Mouse (Mus musculus) kidney, adult 2 months (tissue): ENCODE measurements around the gene Slc22a14. TPM values are rescaled to one million over a fixed set of nuclear protein-coding genes. Genes with fewer than 3 reads are reported as not detected.

Experiments used
- DNase-seq: peaks from one replicate; pipeline ENCODE4 v3.0.0; 2021
- H3K27ac ChIP-seq: fragments of 200-500 bp; 2 replicates; pipeline ENCODE4 v1.5.1; 2012; ENCODE audit warnings: low read depth, low read length, control low read depth, inconsistent platforms; ENCODE audit not compliant: insufficient read depth
- H3K27me3 ChIP-seq: fragments of 200-500 bp; replicated peaks from 2 replicates; pipeline ENCODE4 v1.6.1; 2012; ENCODE audit warnings: mild to moderate bottlenecking, moderate library complexity, low read length, inconsistent platforms; ENCODE audit not compliant: control insufficient read depth, insufficient read depth
- H3K36me3 ChIP-seq: fragments of 200-500 bp; 2 replicates; pipeline ENCODE4 v1.6.1; 2012; ENCODE audit warnings: mild to moderate bottlenecking, moderate library complexity, low read length, inconsistent platforms; ENCODE audit not compliant: control insufficient read depth, insufficient read depth
- H3K4me1 ChIP-seq: fragments of 200-500 bp; 2 replicates; pipeline ENCODE4 v1.6.1; 2011; ENCODE audit warnings: low read length; ENCODE audit not compliant: control insufficient read depth, insufficient read depth
- H3K4me3 ChIP-seq: fragments of 200-500 bp; 2 replicates; pipeline ENCODE4 v1.5.1; 2011; ENCODE audit warnings: mild to moderate bottlenecking, low read depth, low read length, control low read depth; ENCODE audit not compliant: insufficient read depth
- CTCF ChIP-seq: fragments of 200-500 bp; conservative IDR thresholded peaks from 2 replicates; pipeline ENCODE4 v1.5.1; 2011; ENCODE audit warnings: low read depth, mild to moderate bottlenecking, control low read depth, low read length, moderate library complexity, mixed read lengths; ENCODE audit not compliant: insufficient read depth, insufficient read length
- POLR2A ChIP-seq: fragments of 200-500 bp; IDR thresholded peaks from one replicate; pipeline ENCODE4 v1.6.1; 2011; ENCODE audit warnings: low read depth, low read length, control low read depth
- WGBS: fragments of 180-500 bp; shearing (Covaris S2); methylation state at CpG from one replicate; pipeline ENCODE4 v1.1.7; 2018; 5-methylcytosine and 5-hydroxymethylcytosine counted together
- polyA plus RNA-seq: library from polyadenylated mRNA; depleted of rRNA; stranded (reverse); fragments of >200 nt; gene quantifications from 2 replicates; pipeline ENCODE4 v1.2.3, GENCODE M21; 2012

Slc22a14 gene
- polyA plus RNA-seq, 1 experiment = 1.7 TPM

GRCm38 (mm10) chr9:119330186-119330963, 35.0 kb downstream of the Slc22a14 start:
- no peak for DNase-seq
- no peak for TF ChIP-seq POLR2A
- TF ChIP-seq CTCF = no peak
- 83% methylated on average over 15 of the region's 15 CpGs for WGBS

GRCm38 (mm10) chr9:119328488-119328887, 36.9 kb downstream of the Slc22a14 start:
- H3K27ac ChIP-seq = no peak overlapping the region
- 69% methylated on average over 3 of the region's 3 CpGs for WGBS

More at GRCm38 (mm10) chr9:119330186-119330963, 35.0 kb downstream of the Slc22a14 start:
- peaks cover 6% of the 10 kb centered on the region; the same call in 1 of the 2 replicates for H3K4me1 ChIP-seq
- H3K27ac ChIP-seq = no peak overlapping the region
- no peaks in the 10 kb centered on the region for H3K27me3 ChIP-seq
- H3K4me3 ChIP-seq = no peak overlapping the region
- H3K36me3 ChIP-seq = no peaks in the 10 kb centered on the region

GRCm38 (mm10) chr9:119324130-119324529, 41.2 kb downstream of the Slc22a14 start:
- H3K27me3 ChIP-seq = no peaks in the 10 kb centered on the region
- H3K27ac ChIP-seq = no peak overlapping the region
- H3K4me3 ChIP-seq = no peak overlapping the region
- no peak for DNase-seq
- WGBS = 57% methylated on average over 1 of the region's 1 CpGs
- TF ChIP-seq CTCF (no peak), POLR2A (no peak)
- H3K4me1 ChIP-seq = peaks cover 6% of the 10 kb centered on the region; the same call in 1 of the 2 replicates
- no peaks in the 10 kb centered on the region for H3K36me3 ChIP-seq

More at GRCm38 (mm10) chr9:119328488-119328887, 36.9 kb downstream of the Slc22a14 start:
- no peaks in the 10 kb centered on the region for H3K36me3 ChIP-seq
- no peak for DNase-seq
- TF ChIP-seq POLR2A = no peak
- no peak for TF ChIP-seq CTCF
- H3K27me3 ChIP-seq = no peaks in the 10 kb centered on the region
- H3K4me1 ChIP-seq = 0 out of 2 replicates have a peak, but pooled peaks cover 2% of the 10 kb centered on the region
- no peak overlapping the region for H3K4me3 ChIP-seq

- Histone ChIP-seq H3K4me3 (peak overlapping the region; percentile 61), H3K27ac (peak overlapping the region; percentile 88), H3K36me3 (no peaks in the 10 kb centered on the region), H3K4me1 (peaks cover 6% of the 10 kb centered on the region; the same call in 1 of the 2 replicates), H3K27me3 (no peaks in the 10 kb centered on the region)
- DNase-seq = no peak
- WGBS = 2% methylated on average over 9 of the region's 9 CpGs
- TF ChIP-seq POLR2A (no peak), CTCF (no peak)
These were observed 42.1 kb downstream of the Slc22a14 start for GRCm38 (mm10) chr9:119323260-119323645.

GRCm38 (mm10) chr9:119322289-119323259, 42.8 kb downstream of the Slc22a14 start, which contains the start of gene Oxsr1:
Oxsr1 (minus strand) TSS chr9:119322427.
- Histone ChIP-seq H3K36me3 (no peaks in the 10 kb centered on the region), H3K4me3 (peak within 1 kb of the TSS; percentile 72), H3K4me1 (peaks cover 6% of the 10 kb centered on the region; the same call in 1 of the 2 replicates), H3K27me3 (no peaks in the 10 kb centered on the region), H3K27ac (peak within 1 kb of the TSS; percentile 100)
- TF ChIP-seq POLR2A = no peak
- TF ChIP-seq CTCF = peak; percentile 40
- under 1% methylated on average over 76 of the region's 76 CpGs for WGBS
- peak; percentile 100 for DNase-seq

GRCm38 (mm10) chr9:119321392-119322229, 43.7 kb downstream of the Slc22a14 start:
- peak overlapping the region; percentile 72 for H3K4me3 ChIP-seq
- H3K36me3 ChIP-seq = no peaks in the 10 kb centered on the region
- peak overlapping the region; percentile 100 for H3K27ac ChIP-seq
- no peaks in the 10 kb centered on the region for H3K27me3 ChIP-seq
- peak; percentile 25 for DNase-seq
- WGBS = under 1% methylated on average over 59 of the region's 59 CpGs
- no peak for TF ChIP-seq CTCF
- no peak for TF ChIP-seq POLR2A
- peaks cover 6% of the 10 kb centered on the region; the same call in 1 of the 2 replicates for H3K4me1 ChIP-seq
